Comparison of ENCODE assay signal across 16 mouse cellular contexts in genomic region chr4:150406821-150407220, GRCm38 (mm10).
A peak's percentile ranks its signal among the peaks of the same experiment; 100 is the strongest.
DNase-seq lines count a peak whose midpoint lies in the region; ATAC-seq lines count a peak whose summit lies in the region.
"Had no signal": no experiment of that assay in that cellular context is flagged by ENCODE, and none has a peak within 500 bp of the region (broad histone marks: within the 10 kb centered on the region; RNA-seq: fewer than 3 reads in every experiment).

No protein-coding gene starts in this region.

- H3K4me2 ChIP-seq in heart, embryonic 12.5 days = peak overlapping the region; percentile 47
- peak overlapping the region; percentile 73 for H3K4me2 ChIP-seq in liver, embryonic 12.5 days
- no peak overlapping the region for H3K4me2 ChIP-seq in forebrain, embryonic 11.5 days (ENCODE audit: low read depth, low read length, severe bottlenecking)
- H3K4me2 ChIP-seq: midbrain, embryonic 11.5 days; neural tube, embryonic 15.5 days had no signal

- no peaks in the 10 kb centered on the region for H3K27me3 ChIP-seq in heart, embryonic 12.5 days (replicated peaks)
- H3K27me3 ChIP-seq in liver, embryonic 12.5 days (replicated peaks) = no peaks in the 10 kb centered on the region
- no peaks in the 10 kb centered on the region for H3K27me3 ChIP-seq in forebrain, embryonic 11.5 days (ENCODE audit: control insufficient read depth, insufficient read depth, low read length)
- H3K27me3 ChIP-seq: neural tube, embryonic 15.5 days had no signal

- peak overlapping the region; percentile 24; the same call in 1 of the 2 replicates for H3K27ac ChIP-seq in heart, embryonic 12.5 days (ENCODE audit: poor library complexity, severe bottlenecking)
- peak overlapping the region; percentile 75 for H3K27ac ChIP-seq in liver, embryonic 12.5 days
- H3K27ac ChIP-seq in forebrain, embryonic 11.5 days (ENCODE audit: low read depth, low read length) = no peak overlapping the region
- H3K27ac ChIP-seq: embryonic facial prominence, embryonic 10.5 days; hindbrain, postnatal 0 days; left cerebral cortex, adult 2 months had no signal

- peaks cover 24% of the 10 kb centered on the region for H3K36me3 ChIP-seq in heart, embryonic 12.5 days
- peaks cover 23% of the 10 kb centered on the region for H3K36me3 ChIP-seq in liver, embryonic 12.5 days
- no peaks in the 10 kb centered on the region for H3K36me3 ChIP-seq in forebrain, embryonic 11.5 days (ENCODE audit: control insufficient read depth, insufficient read depth, low read length)

- 63% methylated on average over 6 of the region's 6 CpGs for WGBS in heart, embryonic 12.5 days
- WGBS in liver, embryonic 12.5 days (ENCODE audit: insufficient replicate concordance) = 65% methylated on average over 6 of the region's 6 CpGs
- WGBS in forebrain, embryonic 11.5 days = 92% methylated on average over 6 of the region's 6 CpGs

- H3K4me1 ChIP-seq in heart, embryonic 12.5 days (replicated peaks) = peaks cover 62% of the 10 kb centered on the region
- peaks cover 64% of the 10 kb centered on the region for H3K4me1 ChIP-seq in liver, embryonic 12.5 days
- peaks cover 9% of the 10 kb centered on the region; the same call in 1 of the 2 replicates for H3K4me1 ChIP-seq in forebrain, embryonic 11.5 days (replicated peaks; ENCODE audit: control insufficient read depth, insufficient read depth, low read length)

- no peak for ATAC-seq in heart, embryonic 12.5 days (ENCODE audit: insufficient number of reproducible peaks, low FRiP score)
- ATAC-seq in CD4-positive, CD25-positive, alpha-beta regulatory T cell, adult 4 months = peak; percentile 70
- ATAC-seq in activated CD4-positive, CD25-positive, alpha-beta regulatory T cell, adult 4 months = peak; percentile 66
- peak; percentile 14; the same call in 1 of the 2 replicates for ATAC-seq in liver, embryonic 12.5 days
- ATAC-seq in forebrain, embryonic 11.5 days (replicated peaks; ENCODE audit: low FRiP score) = no peak
- ATAC-seq: hindbrain, postnatal 0 days had no signal

- H3K4me3 ChIP-seq in heart, embryonic 12.5 days = no peak overlapping the region
- H3K4me3 ChIP-seq in liver, embryonic 12.5 days = peak overlapping the region; percentile 44
- H3K4me3 ChIP-seq in forebrain, embryonic 11.5 days (ENCODE audit: low read depth, low read length) = no peak overlapping the region
- H3K4me3 ChIP-seq: embryonic facial prominence, embryonic 10.5 days; left cerebral cortex, adult 2 months; neural tube, embryonic 15.5 days had no signal

- H3K9ac ChIP-seq in heart, embryonic 12.5 days = no peak overlapping the region
- peak overlapping the region; percentile 63 for H3K9ac ChIP-seq in liver, embryonic 12.5 days
- H3K9ac ChIP-seq in forebrain, embryonic 11.5 days (ENCODE audit: low read length) = no peak overlapping the region
- H3K9ac ChIP-seq: neural tube, embryonic 15.5 days had no signal

- no peaks in the 10 kb centered on the region for H3K9me3 ChIP-seq in heart, embryonic 12.5 days (replicated peaks)
- no peaks in the 10 kb centered on the region for H3K9me3 ChIP-seq in liver, embryonic 12.5 days (replicated peaks)
- no peaks in the 10 kb centered on the region for H3K9me3 ChIP-seq in forebrain, embryonic 11.5 days (ENCODE audit: control insufficient read depth, low read length)
- H3K9me3 ChIP-seq: embryonic facial prominence, embryonic 10.5 days; neural tube, embryonic 15.5 days had no signal

- DNase-seq in heart, adult 9 months (ENCODE audit: low spot score in 2 of 2) = no peak
- DNase-seq in left cerebral cortex, adult 8-10 months (ENCODE audit: low spot score in 2 of 2) = no peak
- DNase-seq in forebrain, embryonic 11.5 days (ENCODE audit: low spot score) = no peak
- DNase-seq: adrenal gland, postnatal 25 days; gastrocnemius, postnatal 36 days; lung, postnatal 14 days; retina, postnatal 1 day had no signal

Comparison
In these comparisons a context has a peak if more than half of its experiments do, and no peak if none do; other contexts are left out.
1. ATAC-seq: peak in CD4-positive, CD25-positive, alpha-beta regulatory T cell, adult 4 months (single experiment), activated CD4-positive, CD25-positive, alpha-beta regulatory T cell, adult 4 months (single experiment) and liver, embryonic 12.5 days (single experiment); none in heart, embryonic 12.5 days (single experiment) and forebrain, embryonic 11.5 days (single experiment).